Mouse (Mus musculus) hematopoietic stem cell, adult 5-6 weeks (primary cell): ENCODE results near the gene St8sia2. TPM values are rescaled to one million over a fixed set of nuclear protein-coding genes. Genes with fewer than 3 reads are reported as not detected.
A peak's percentile ranks its signal among the peaks of the same experiment; 100 is the strongest.

Experiments used
- ATAC-seq, 2 experiments: fragments of 125-278 bp in 1 of 2; replicated peaks in 1 of 2; 2 replicates each; pipeline ENCODE4 v1.8.0; 2016 to 2017; ENCODE audit warnings: inconsistent platforms in 2 of 2, mild to moderate bottlenecking in 2 of 2, moderate number of reproducible peaks in 2 of 2, low read depth in 1 of 2, moderate TSS enrichment in 1 of 2; ENCODE audit not compliant: low FRiP score in 2 of 2, poor library complexity in 2 of 2, severe bottlenecking in 2 of 2, insufficient read depth in 1 of 2, low TSS enrichment in 1 of 2
- total RNA-seq: library from RNA; stranded (forward); fragments of 172-1452, 232-1000 nt; gene quantifications from 2 replicates; pipeline ENCODE4 v1.2.3, GENCODE M21; 2017

The St8sia2 gene
- 0.25 and 1.9 TPM in 2 replicates for total RNA-seq

GRCm38 (mm10) chr7:74013601-74014175 is at the start of gene St8sia2:
Gene St8sia2, minus strand, starts transcription at chr7:74013690.
- peak; percentile 79 to 85 for ATAC-seq

GRCm38 (mm10) chr7:74061076-74061475 is 47.6 kb upstream of the St8sia2 start:
- no peak for ATAC-seq

- no peak for ATAC-seq
Measured at GRCm38 (mm10) chr7:74060306-74060946, 46.9 kb upstream of the St8sia2 start.

- no peak for ATAC-seq
Measured at GRCm38 (mm10) chr7:74059684-74060083, 46.2 kb upstream of the St8sia2 start.

GRCm38 (mm10) chr7:74055753-74056152 is 42.3 kb upstream of the St8sia2 start:
- ATAC-seq: no peak

GRCm38 (mm10) chr7:74047591-74047990 is 34.1 kb upstream of the St8sia2 start:
- ATAC-seq: no peak

- no peak for ATAC-seq
Measured at GRCm38 (mm10) chr7:74045166-74045957, 31.9 kb upstream of the St8sia2 start.

GRCm38 (mm10) chr7:74043562-74044138 is 30.2 kb upstream of the St8sia2 start:
- ATAC-seq: no peak

GRCm38 (mm10) chr7:74025007-74025406 is 11.5 kb upstream of the St8sia2 start:
- peak; percentile 58 to 67 for ATAC-seq

- ATAC-seq: no peak
Measured at GRCm38 (mm10) chr7:74024171-74024570, 10.7 kb upstream of the St8sia2 start.

- ATAC-seq: no peak
Measured at GRCm38 (mm10) chr7:74022571-74022970, 9.1 kb upstream of the St8sia2 start.

- ATAC-seq: no peak
Measured at GRCm38 (mm10) chr7:74021771-74022170, 8.3 kb upstream of the St8sia2 start.

GRCm38 (mm10) chr7:74016613-74017012 is 3.1 kb upstream of the St8sia2 start:
- no peak for ATAC-seq

- 0 out of 4 replicates have a peak, but pooled peaks of 1 of the 2 experiments have one; percentile 9 for ATAC-seq
Measured at GRCm38 (mm10) chr7:74012858-74013600, 461 bp downstream of the St8sia2 start.

GRCm38 (mm10) chr7:74011976-74012857 is 1.3 kb downstream of the St8sia2 start:
- no peak for ATAC-seq

GRCm38 (mm10) chr7:74008946-74009542 is 4.4 kb downstream of the St8sia2 start:
- ATAC-seq: no peak
